Mouse (Mus musculus) cerebellum, postnatal 25 days (tissue): Measurements from ENCODE around the gene Hyal3.

Experiments
- DNase-seq, 2 experiments: peaks; one replicate each; pipeline ENCODE4 v3.0.0; 2021; ENCODE audit warnings: mixed read lengths in 2 of 2

The Hyal3 gene

GRCm38 (mm10) chr9:107596619-107597569 lies 16.3 kb downstream of the Hyal3 start:
- DNase-seq: peak; percentile 52 to 61

- no peak for DNase-seq
These were observed 17.8 kb downstream of the Hyal3 start for GRCm38 (mm10) chr9:107598385-107598784.

- no peak for DNase-seq
These were observed 18.8 kb downstream of the Hyal3 start for GRCm38 (mm10) chr9:107599433-107599832.

- DNase-seq: peak; percentile 50 to 80
These were observed 19.2 kb downstream of the Hyal3 start for GRCm38 (mm10) chr9:107599842-107600241.

GRCm38 (mm10) chr9:107600745-107601144 lies 20.1 kb downstream of the Hyal3 start:
- peak; percentile 51 to 65 for DNase-seq

- no peak for DNase-seq
These were observed 20.7 kb downstream of the Hyal3 start for GRCm38 (mm10) chr9:107601275-107601674.

GRCm38 (mm10) chr9:107602068-107602648 lies 21.5 kb downstream of the Hyal3 start:
- peak; percentile 95 to 97 for DNase-seq

- DNase-seq: no peak
These were observed 22.6 kb downstream of the Hyal3 start for GRCm38 (mm10) chr9:107603251-107603650.

- no peak for DNase-seq
These were observed 24.5 kb downstream of the Hyal3 start for GRCm38 (mm10) chr9:107605041-107605661.

- no peak for DNase-seq
These were observed 26.0 kb downstream of the Hyal3 start for GRCm38 (mm10) chr9:107606591-107606990.

- no peak for DNase-seq
These were observed 26.4 kb downstream of the Hyal3 start for GRCm38 (mm10) chr9:107607036-107607435.

- DNase-seq: no peak
These were observed 27.1 kb downstream of the Hyal3 start for GRCm38 (mm10) chr9:107607653-107608245.

- no peak for DNase-seq
These were observed 28.3 kb downstream of the Hyal3 start, which contains the start of gene Sema3b for GRCm38 (mm10) chr9:107608741-107609432. Gene Sema3b, minus strand, starts transcription at chr9:107609229.

GRCm38 (mm10) chr9:107609433-107609830 lies 28.8 kb downstream of the Hyal3 start:
- DNase-seq: no peak

GRCm38 (mm10) chr9:107611456-107612190 lies 31.0 kb downstream of the Hyal3 start:
- DNase-seq: no peak

GRCm38 (mm10) chr9:107612191-107612944 lies 31.8 kb downstream of the Hyal3 start:
- peak; percentile 100 for DNase-seq

GRCm38 (mm10) chr9:107612945-107613569 lies 32.4 kb downstream of the Hyal3 start:
- DNase-seq: no peak

- peak in 1 of 2 experiments; percentile 27 for DNase-seq
These were observed 34.4 kb downstream of the Hyal3 start for GRCm38 (mm10) chr9:107615035-107615434.

- DNase-seq: no peak
These were observed 36.8 kb downstream of the Hyal3 start for GRCm38 (mm10) chr9:107617461-107617860.

- no peak for DNase-seq
These were observed 37.5 kb downstream of the Hyal3 start for GRCm38 (mm10) chr9:107618098-107618497.
